ENCODE assay signal across 8 mouse cellular contexts in genomic region chr6:91488496-91489212, GRCm38 (mm10). TPM values are rescaled to one million over a fixed set of nuclear protein-coding genes. Genes with fewer than 3 reads are reported as not detected.
DNase-seq lines count a peak whose midpoint lies in the region; ATAC-seq lines count a peak whose summit lies in the region.

No protein-coding gene starts in this region.

- H3K27me3 ChIP-seq in heart, embryonic 15.5 days, result no peaks in the 10 kb centered on the region

- H3K4me2 ChIP-seq in heart, embryonic 15.5 days, result no peak overlapping the region

- no peaks in the 10 kb centered on the region for H3K9me3 ChIP-seq in heart, embryonic 15.5 days (replicated peaks)

- ATAC-seq in frontal cortex, adult (ENCODE audit: low TSS enrichment), result peak; percentile 56
- ATAC-seq in heart, embryonic 15.5 days (replicated peaks; ENCODE audit: insufficient number of reproducible peaks, insufficient read depth, low FRiP score, low read depth), result peak; percentile 25; the same call in 1 of the 2 replicates

- H3K27ac ChIP-seq in heart, embryonic 15.5 days, result peak overlapping the region; percentile 25; the same call in 1 of the 2 replicates

- no peak overlapping the region for H3K9ac ChIP-seq in heart, embryonic 15.5 days

- no peak overlapping the region for H3K4me3 ChIP-seq in heart, embryonic 15.5 days

- 57% methylated on average over 9 of the region's 9 CpGs for WGBS in heart, embryonic 15.5 days

- H3K36me3 ChIP-seq in heart, embryonic 15.5 days, result peaks cover 55% of the 10 kb centered on the region

- peaks cover 4% of the 10 kb centered on the region for H3K4me1 ChIP-seq in heart, embryonic 15.5 days (replicated peaks)

- no peak for DNase-seq in frontal cortex, postnatal 10 days (ENCODE audit: low spot score in 2 of 2)
- peak; percentile 45 to 56 for DNase-seq in right cerebral cortex, adult 2 months (ENCODE audit: low spot score in 2 of 2)
- DNase-seq in right cerebral cortex, postnatal 10 days (ENCODE audit: low spot score in 2 of 2), result no peak
- DNase-seq in lung, postnatal 25 days (ENCODE audit: low spot score), result peak; percentile 91
- no peak for DNase-seq in thymus, postnatal 25 days
- no peak for DNase-seq in cerebellum, adult 9-10 months

RNA-seq across cellular contexts. Expression of gene Tmem43, which starts 15.2 kb away (rescaled TPM):
- polyA plus RNA-seq in heart, embryonic 15.5 days (2015; fragmentation: Nextera tagmentation; extraction: Ambion mirVana), result 24.8 and 33.4 TPM in 2 replicates

RNA-seq across cellular contexts. Expression of gene Chchd4, which starts 15.3 kb away (rescaled TPM):
- 29.0 and 31.0 TPM in 2 replicates for polyA plus RNA-seq in heart, embryonic 15.5 days (2015; fragmentation: Nextera tagmentation; extraction: Ambion mirVana)

RNA-seq across cellular contexts. Expression of gene Xpc, which starts 27.0 kb away (rescaled TPM):
- 10.5 and 13.1 TPM in 2 replicates for polyA plus RNA-seq in heart, embryonic 15.5 days (2015; fragmentation: Nextera tagmentation; extraction: Ambion mirVana)

RNA-seq across cellular contexts. Expression of gene Lsm3, which starts 27.1 kb away (rescaled TPM):
- 155 and 161 TPM in 2 replicates for polyA plus RNA-seq in heart, embryonic 15.5 days (2015; fragmentation: Nextera tagmentation; extraction: Ambion mirVana)

Comparison
In these comparisons a context has a peak if more than half of its experiments do, and no peak if none do; other contexts are left out.
1. DNase-seq: peak in right cerebral cortex, adult 2 months (2 of 2) and lung, postnatal 25 days (single experiment); none in frontal cortex, postnatal 10 days (0 of 2), right cerebral cortex, postnatal 10 days (0 of 2), thymus, postnatal 25 days (single experiment) and cerebellum, adult 9-10 months (single experiment).